Mouse (Mus musculus) spleen, postnatal 14 days (tissue): ENCODE measurements around the gene Ppm1h.

ENCODE experiments used
- DNase-seq, 2 experiments: peaks; one replicate each; pipeline ENCODE4 v3.0.0; 2021 to 2022; ENCODE audit warnings: low spot score in 2 of 2

The Ppm1h gene

GRCm38 (mm10) chr10:122744970-122745369, 66.4 kb downstream of the Ppm1h start:
- no peak for DNase-seq

- no peak for DNase-seq
These were observed 67.6 kb downstream of the Ppm1h start for GRCm38 (mm10) chr10:122746211-122746610.

- no peak for DNase-seq
These were observed 68.8 kb downstream of the Ppm1h start for GRCm38 (mm10) chr10:122747151-122747925.

- DNase-seq = no peak
These were observed 69.9 kb downstream of the Ppm1h start for GRCm38 (mm10) chr10:122748361-122748951.

GRCm38 (mm10) chr10:122749071-122749470, 70.5 kb downstream of the Ppm1h start:
- no peak for DNase-seq

GRCm38 (mm10) chr10:122749876-122750275, 71.3 kb downstream of the Ppm1h start:
- DNase-seq = no peak

- DNase-seq = no peak
These were observed 74.7 kb downstream of the Ppm1h start for GRCm38 (mm10) chr10:122752950-122753923.

GRCm38 (mm10) chr10:122753924-122754307, 75.4 kb downstream of the Ppm1h start:
- no peak for DNase-seq

- DNase-seq = no peak
These were observed 76.4 kb downstream of the Ppm1h start for GRCm38 (mm10) chr10:122754967-122755366.

- DNase-seq = no peak
These were observed 78.4 kb downstream of the Ppm1h start for GRCm38 (mm10) chr10:122756879-122757530.

- DNase-seq = no peak
These were observed 79.2 kb downstream of the Ppm1h start for GRCm38 (mm10) chr10:122757727-122758126.

- no peak for DNase-seq
These were observed 79.8 kb downstream of the Ppm1h start for GRCm38 (mm10) chr10:122758346-122758745.

GRCm38 (mm10) chr10:122759729-122760128, 81.2 kb downstream of the Ppm1h start:
- DNase-seq = no peak

GRCm38 (mm10) chr10:122760469-122761307, 82.1 kb downstream of the Ppm1h start:
- DNase-seq = no peak

- DNase-seq = no peak
These were observed 84.4 kb downstream of the Ppm1h start for GRCm38 (mm10) chr10:122762772-122763511.

GRCm38 (mm10) chr10:122763596-122763995, 85.0 kb downstream of the Ppm1h start:
- no peak for DNase-seq

- DNase-seq = no peak
These were observed 86.1 kb downstream of the Ppm1h start for GRCm38 (mm10) chr10:122764653-122765052.

- no peak for DNase-seq
These were observed 87.0 kb downstream of the Ppm1h start for GRCm38 (mm10) chr10:122765521-122765920.

- no peak for DNase-seq
These were observed 87.4 kb downstream of the Ppm1h start for GRCm38 (mm10) chr10:122765992-122766391.
